Mouse (Mus musculus) kidney, postnatal 0 days (tissue): ENCODE measurements around the gene Tmem116. TPM values are rescaled to one million over a fixed set of nuclear protein-coding genes. Genes with fewer than 3 reads are reported as not detected.

Experiments used
- ATAC-seq: fragments of 200-750 bp; cut with Nextera tagmentation; replicated peaks from 2 replicates; pipeline ENCODE4 v1.8.0; 2017; ENCODE audit warnings: low read depth, moderate number of reproducible peaks, moderate TSS enrichment, moderate library complexity; ENCODE audit not compliant: low FRiP score
- DNase-seq: peaks from one replicate; pipeline ENCODE4 v3.0.0-alpha.2; 2016; ENCODE audit warnings: low spot score
- H3K27ac ChIP-seq: fragments of 300-500 bp; sonication (generic); 2 replicates; pipeline ENCODE4 v1.5.1; 2014; ENCODE audit warnings: mild to moderate bottlenecking
- H3K27me3 ChIP-seq: fragments of 300-500 bp; sonication (generic); 2 replicates; pipeline ENCODE4 v1.6.1; 2014; ENCODE audit warnings: low read length, mixed read lengths; ENCODE audit not compliant: insufficient read depth
- H3K36me3 ChIP-seq: fragments of 300-500 bp; sonication (generic); 2 replicates; pipeline ENCODE4 v1.6.1; 2014; ENCODE audit warnings: low read length, mixed read lengths; ENCODE audit not compliant: insufficient read depth
- H3K4me1 ChIP-seq: fragments of 300-500 bp; sonication (generic); replicated peaks from 2 replicates; pipeline ENCODE4 v1.6.1; 2014; ENCODE audit warnings: antibody characterized with exemption, low read length, mixed read lengths; ENCODE audit not compliant: insufficient read depth
- H3K4me2 ChIP-seq: fragments of 300-500 bp; sonication (generic); 2 replicates; pipeline ENCODE4 v1.6.1; 2014; ENCODE audit warnings: mild to moderate bottlenecking, low read length, moderate library complexity, mixed read lengths
- H3K4me3 ChIP-seq: fragments of 300-500 bp; sonication (generic); replicated peaks from 2 replicates; pipeline ENCODE4 v1.5.1; 2014; ENCODE audit warnings: low read depth, low read length
- H3K9ac ChIP-seq: fragments of 300-500 bp; sonication (generic); 2 replicates; pipeline ENCODE4 v1.6.1; 2014; ENCODE audit warnings: low read depth, low read length
- H3K9me3 ChIP-seq: fragments of 300-500 bp; sonication (generic); replicated peaks from 2 replicates; pipeline ENCODE4 v1.6.1; 2016; ENCODE audit warnings: low read length, inconsistent platforms, mixed read lengths
- CTCF ChIP-seq: IDR thresholded peaks from 2 replicates; pipeline ENCODE4 v1.5.1; 2016; ENCODE audit warnings: antibody characterized with exemption, low read depth, mild to moderate bottlenecking, moderate library complexity
- WGBS: fragments of 180-500 bp; shearing (Covaris S2); extraction: QIAGEN DNeasy Blood & Tissue Kit; methylation state at CpG from one replicate; pipeline ENCODE4 v1.1.7; 2014; 5-methylcytosine and 5-hydroxymethylcytosine counted together
- polyA plus RNA-seq: library from polyadenylated mRNA; unstranded; fragments of >200 nt; fragmentation: Nextera tagmentation; extraction: Ambion mirVana; gene quantifications from 2 replicates; pipeline ENCODE4 v1.2.1, GENCODE M21; 2015

Tmem116 gene
- polyA plus RNA-seq, 1 experiment from 2014 or later: 32.7 TPM

GRCm38 (mm10) chr5:121438131-121438530 lies 13.6 kb upstream of the Tmem116 start:
- ATAC-seq (no peak), DNase-seq (no peak)
- no peak for TF ChIP-seq CTCF
- H3K4me3 ChIP-seq: no peak overlapping the region
- H3K27me3 ChIP-seq: no peaks in the 10 kb centered on the region
- no peak overlapping the region for H3K27ac ChIP-seq
- no peaks in the 10 kb centered on the region for H3K9me3 ChIP-seq
- peaks cover 78% of the 10 kb centered on the region for H3K36me3 ChIP-seq
- no peak overlapping the region for H3K4me2 ChIP-seq
- H3K4me1 ChIP-seq: no peaks in the 10 kb centered on the region
- no peak overlapping the region for H3K9ac ChIP-seq
- WGBS: 78% methylated on average over 5 of the region's 5 CpGs

- 93% methylated on average over 11 of the region's 11 CpGs for WGBS
- ATAC-seq (no peak), DNase-seq (no peak)
- Histone ChIP-seq H3K27me3 (no peaks in the 10 kb centered on the region), H3K4me1 (no peaks in the 10 kb centered on the region), H3K9me3 (no peaks in the 10 kb centered on the region), H3K27ac (no peak overlapping the region), H3K9ac (no peak overlapping the region), H3K4me3 (no peak overlapping the region), H3K4me2 (no peak overlapping the region), H3K36me3 (peaks cover 76% of the 10 kb centered on the region)
- TF ChIP-seq CTCF: no peak
Measured at GRCm38 (mm10) chr5:121438756-121439155, 12.9 kb upstream of the Tmem116 start.

- H3K27me3 ChIP-seq: no peaks in the 10 kb centered on the region
- H3K4me1 ChIP-seq: no peaks in the 10 kb centered on the region
- H3K4me3 ChIP-seq: no peak overlapping the region
- 88% methylated on average over 3 of the region's 3 CpGs for WGBS
- no peaks in the 10 kb centered on the region for H3K9me3 ChIP-seq
- H3K4me2 ChIP-seq: no peak overlapping the region
- peak; percentile 59 for TF ChIP-seq CTCF
- no peak overlapping the region for H3K9ac ChIP-seq
- peaks cover 65% of the 10 kb centered on the region for H3K36me3 ChIP-seq
- H3K27ac ChIP-seq: no peak overlapping the region
- ATAC-seq (no peak), DNase-seq (peak; percentile 52)
Measured at GRCm38 (mm10) chr5:121443548-121443947, 8.1 kb upstream of the Tmem116 start.

- DNase-seq (no peak), ATAC-seq (no peak)
- WGBS: 89% methylated on average over 5 of the region's 5 CpGs
- no peaks in the 10 kb centered on the region for H3K27me3 ChIP-seq
- H3K9ac ChIP-seq: no peak overlapping the region
- no peak overlapping the region for H3K4me2 ChIP-seq
- no peak overlapping the region for H3K4me3 ChIP-seq
- no peak for TF ChIP-seq CTCF
- no peaks in the 10 kb centered on the region for H3K9me3 ChIP-seq
- peaks cover 52% of the 10 kb centered on the region for H3K36me3 ChIP-seq
- H3K4me1 ChIP-seq: no peaks in the 10 kb centered on the region
- H3K27ac ChIP-seq: no peak overlapping the region
Measured at GRCm38 (mm10) chr5:121444870-121445269, 6.8 kb upstream of the Tmem116 start.

- Histone ChIP-seq H3K27ac (no peak overlapping the region), H3K4me2 (no peak overlapping the region), H3K9ac (no peak overlapping the region), H3K4me3 (no peak overlapping the region), H3K9me3 (no peaks in the 10 kb centered on the region), H3K36me3 (peaks cover 33% of the 10 kb centered on the region), H3K27me3 (no peaks in the 10 kb centered on the region), H3K4me1 (peaks cover 10% of the 10 kb centered on the region)
- ATAC-seq: no peak
- DNase-seq: no peak
- 94% methylated on average over 3 of the region's 3 CpGs for WGBS
- TF ChIP-seq CTCF: peak; percentile 58
Measured at GRCm38 (mm10) chr5:121448450-121448849, 3.2 kb upstream of the Tmem116 start.

GRCm38 (mm10) chr5:121449976-121450375 lies 1.7 kb upstream of the Tmem116 start:
- Histone ChIP-seq H3K9me3 (no peaks in the 10 kb centered on the region), H3K9ac (no peak overlapping the region), H3K36me3 (peaks cover 20% of the 10 kb centered on the region), H3K4me3 (no peak overlapping the region), H3K27me3 (no peaks in the 10 kb centered on the region), H3K4me1 (peaks cover 18% of the 10 kb centered on the region), H3K4me2 (no peak overlapping the region), H3K27ac (no peak overlapping the region)
- ATAC-seq (no peak), DNase-seq (peak; percentile 84)
- 68% methylated on average over 6 of the region's 6 CpGs for WGBS
- peak; percentile 65 for TF ChIP-seq CTCF

- TF ChIP-seq CTCF: no peak
- Histone ChIP-seq H3K9me3 (no peaks in the 10 kb centered on the region), H3K36me3 (peaks cover 17% of the 10 kb centered on the region), H3K9ac (no peak overlapping the region), H3K4me3 (no peak overlapping the region), H3K27ac (no peak overlapping the region), H3K27me3 (no peaks in the 10 kb centered on the region), H3K4me2 (no peak overlapping the region), H3K4me1 (peaks cover 18% of the 10 kb centered on the region)
- 63% methylated on average over 9 of the region's 9 CpGs for WGBS
- ATAC-seq (no peak), DNase-seq (no peak)
Measured at GRCm38 (mm10) chr5:121450476-121450875, 1.2 kb upstream of the Tmem116 start.
